Mouse (Mus musculus) intestine, embryonic 14.5 days (tissue): ENCODE data around the gene Mettl14. TPM values are rescaled to one million over a fixed set of nuclear protein-coding genes. Genes with fewer than 3 reads are reported as not detected.
"Not testable (repeated sequence)": the region's sequence is repeated elsewhere in the genome, so short reads cannot be mapped to it uniquely, and the experiment has no call there.

Source experiments
- ATAC-seq: fragments of 200-750 bp; cut with Nextera tagmentation; replicated peaks from 2 replicates; pipeline ENCODE4 v1.8.0; 2017; ENCODE audit warnings: low read depth, moderate number of reproducible peaks, moderate TSS enrichment, moderate library complexity; ENCODE audit not compliant: low FRiP score, low TSS enrichment
- DNase-seq: peaks from one replicate; pipeline ENCODE4 v3.0.0-alpha.2; 2018; ENCODE audit warnings: low spot score
- H3K27ac ChIP-seq: fragments of 300-500 bp; sonication (generic); 2 replicates; pipeline ENCODE4 v1.5.1; 2014; ENCODE audit warnings: low read depth, mild to moderate bottlenecking, control low read depth
- H3K27me3 ChIP-seq: fragments of 300-500 bp; sonication (generic); replicated peaks from 2 replicates; pipeline ENCODE4 v1.6.1; 2014; ENCODE audit warnings: low read length, control low read depth; ENCODE audit not compliant: control insufficient read depth, insufficient read depth
- H3K36me3 ChIP-seq: fragments of 300-500 bp; sonication (generic); 2 replicates; pipeline ENCODE4 v1.6.1; 2014; ENCODE audit warnings: low read length, control low read depth; ENCODE audit not compliant: control insufficient read depth, insufficient read depth
- H3K4me1 ChIP-seq: fragments of 300-500 bp; sonication (generic); replicated peaks from 2 replicates; pipeline ENCODE4 v1.6.1; 2014; ENCODE audit warnings: low read length, control low read depth, mixed read lengths; ENCODE audit not compliant: control insufficient read depth, insufficient read depth
- H3K4me2 ChIP-seq: fragments of 300-500 bp; sonication (generic); 2 replicates; pipeline ENCODE4 v1.6.1; 2014; ENCODE audit warnings: low read length
- H3K4me3 ChIP-seq: fragments of 300-500 bp; sonication (generic); 2 replicates; pipeline ENCODE4 v1.5.1; 2014; ENCODE audit warnings: low read depth, low read length, control low read depth, mixed read lengths
- H3K9ac ChIP-seq: fragments of 300-500 bp; sonication (generic); 2 replicates; pipeline ENCODE4 v1.6.1; 2014; ENCODE audit warnings: mild to moderate bottlenecking, low read length
- H3K9me3 ChIP-seq: fragments of 300-500 bp; sonication (generic); 2 replicates; pipeline ENCODE4 v1.6.1; 2016; ENCODE audit warnings: low read length, control low read depth; ENCODE audit not compliant: control insufficient read depth
- WGBS: fragments of 180-500 bp; shearing (Covaris S2); extraction: QIAGEN DNeasy Blood & Tissue Kit; methylation state at CpG from one replicate; pipeline ENCODE4 v1.1.7; 2014; 5-methylcytosine and 5-hydroxymethylcytosine counted together
- polyA plus RNA-seq: library from polyadenylated mRNA; unstranded; fragments of >200 nt; fragmentation: Nextera tagmentation; extraction: Ambion mirVana; gene quantifications from 2 replicates; pipeline ENCODE4 v1.2.1, GENCODE M21; 2014

Gene Mettl14
- polyA plus RNA-seq, 1 experiment from 2014 or later, result 20.6 TPM

- Histone ChIP-seq H3K4me3 (no peak overlapping the region), H3K4me2 (no peak overlapping the region), H3K4me1 (no peaks in the 10 kb centered on the region), H3K36me3 (no peaks in the 10 kb centered on the region), H3K27me3 (no peaks in the 10 kb centered on the region), H3K9ac (no peak overlapping the region), H3K27ac (no peak overlapping the region), H3K9me3 (no peaks in the 10 kb centered on the region)
- ATAC-seq (no peak), DNase-seq (no peak)
- 75% methylated on average over 3 of the region's 3 CpGs for WGBS
Measured at GRCm38 (mm10) chr3:123404945-123405344, 19.0 kb upstream of the Mettl14 start.

GRCm38 (mm10) chr3:123397562-123398481 lies 11.9 kb upstream of the Mettl14 start:
- Histone ChIP-seq H3K27me3 (no peaks in the 10 kb centered on the region), H3K4me1 (no peaks in the 10 kb centered on the region), H3K4me3 (no peak overlapping the region), H3K36me3 (no peaks in the 10 kb centered on the region), H3K27ac (no peak overlapping the region), H3K4me2 (no peak overlapping the region), H3K9ac (no peak overlapping the region), H3K9me3 (no peaks in the 10 kb centered on the region)
- ATAC-seq (no peak), DNase-seq (no peak)
- 81% methylated on average over 9 of the region's 9 CpGs for WGBS

GRCm38 (mm10) chr3:123395611-123396010 lies 9.7 kb upstream of the Mettl14 start:
- no peaks in the 10 kb centered on the region for H3K4me1 ChIP-seq
- DNase-seq (no peak), ATAC-seq (no peak)
- H3K9me3 ChIP-seq, result no peaks in the 10 kb centered on the region
- H3K4me2 ChIP-seq, result no peak overlapping the region
- WGBS, result 83% methylated on average over 5 of the region's 5 CpGs
- no peak overlapping the region for H3K27ac ChIP-seq
- no peaks in the 10 kb centered on the region for H3K36me3 ChIP-seq
- H3K9ac ChIP-seq, result no peak overlapping the region
- H3K4me3 ChIP-seq, result no peak overlapping the region
- H3K27me3 ChIP-seq, result no peaks in the 10 kb centered on the region

DNA sequence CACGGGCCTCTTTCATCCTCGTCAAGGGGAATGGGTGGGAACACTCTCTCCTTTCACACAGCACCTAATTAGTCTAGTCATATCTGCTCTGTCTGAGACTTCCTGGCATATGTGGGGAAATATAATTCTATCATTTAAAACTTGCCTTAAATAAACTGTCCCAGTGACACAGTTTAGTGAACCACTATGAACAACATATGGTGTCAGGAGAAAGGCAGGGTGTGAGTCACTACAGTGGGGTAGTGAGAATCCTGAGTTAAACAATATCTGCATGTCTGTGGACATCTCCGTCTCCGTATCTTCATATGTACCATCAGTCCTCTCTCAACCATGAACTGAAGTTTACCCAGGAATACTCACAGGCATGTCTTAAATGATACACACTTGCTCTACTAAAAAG lies 5.3 kb upstream of the Mettl14 start:
- Histone ChIP-seq H3K27me3 (no peaks in the 10 kb centered on the region), H3K36me3 (no peaks in the 10 kb centered on the region), H3K9me3 (no peaks in the 10 kb centered on the region), H3K9ac (no peak overlapping the region), H3K4me2 (no peak overlapping the region), H3K4me3 (no peak overlapping the region), H3K27ac (no peak overlapping the region), H3K4me1 (no peaks in the 10 kb centered on the region)
- WGBS, result 76% methylated on average over 4 of the region's 4 CpGs
- ATAC-seq, result no peak
- no peak for DNase-seq

DNA sequence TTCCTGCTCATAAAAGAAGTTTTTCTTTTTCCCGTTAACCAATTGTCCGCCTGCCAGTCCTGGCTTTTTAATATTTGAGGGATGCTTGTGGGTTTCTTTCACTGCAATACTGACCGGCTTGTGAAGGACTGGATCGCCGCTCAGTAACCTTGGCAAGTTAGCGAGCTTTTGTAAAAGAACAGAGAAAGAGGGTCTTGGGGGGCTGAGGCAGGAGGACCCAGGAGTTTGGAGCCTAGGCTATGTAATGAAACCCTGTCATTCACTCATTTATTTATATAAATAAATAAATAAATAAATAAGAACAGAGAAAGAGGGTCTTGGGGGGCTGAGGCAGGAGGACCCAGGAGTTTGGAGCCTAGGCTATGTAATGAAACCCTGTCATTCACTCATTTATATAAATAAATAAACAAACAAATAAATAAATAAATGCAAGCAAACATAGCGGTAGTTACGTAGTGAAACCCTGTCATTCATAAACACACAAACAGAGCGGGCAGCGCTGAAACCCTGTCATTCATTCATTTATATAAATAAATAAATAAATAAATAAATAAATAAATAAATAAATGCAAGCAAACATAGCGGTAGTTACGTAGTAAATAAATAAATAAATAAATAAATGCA lies 361 bp upstream of the Mettl14 start:
- Histone ChIP-seq H3K4me2 (peak overlapping the region; percentile 79), H3K9ac (peak overlapping the region; percentile 54; the same call in 1 of the 2 replicates), H3K27ac (peak overlapping the region; percentile 78; the same call in 1 of the 2 replicates), H3K4me1 (peaks cover 13% of the 10 kb centered on the region), H3K4me3 (peak overlapping the region; percentile 51)
- H3K36me3 ChIP-seq, DNase-seq, H3K27me3 ChIP-seq, H3K9me3 ChIP-seq: not testable (repeated sequence)
- WGBS, result 17% methylated on average over 12 of the region's 12 CpGs
- peak; percentile 84 for ATAC-seq

DNA sequence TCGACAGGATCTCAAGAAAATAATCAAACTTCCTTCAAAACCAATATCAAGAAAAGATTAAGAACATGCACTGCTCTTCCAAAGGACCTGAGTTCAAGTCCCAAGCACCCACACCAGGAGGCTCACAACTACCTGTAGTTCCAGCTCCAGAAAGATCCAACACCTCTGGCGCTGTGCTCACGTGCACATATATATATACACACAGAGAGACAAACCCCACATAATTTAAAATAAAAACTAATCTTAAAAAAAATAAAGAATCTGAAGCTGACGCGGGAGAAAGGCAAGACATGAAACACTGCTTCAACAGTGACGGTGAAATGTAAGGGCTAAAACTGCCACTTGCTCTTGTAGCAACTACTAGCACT lies 806 bp downstream of the Mettl14 start:
- Histone ChIP-seq H3K4me3 (peak overlapping the region; percentile 51), H3K9me3 (no peaks in the 10 kb centered on the region), H3K27ac (peak overlapping the region; percentile 78; the same call in 1 of the 2 replicates), H3K9ac (peak overlapping the region; percentile 54), H3K27me3 (no peaks in the 10 kb centered on the region), H3K36me3 (peaks cover 12% of the 10 kb centered on the region), H3K4me1 (peaks cover 13% of the 10 kb centered on the region), H3K4me2 (peak overlapping the region; percentile 79)
- DNase-seq (no peak), ATAC-seq (0 out of 2 replicates have a peak, but pooled peaks have one; percentile 0)
- WGBS, result 8% methylated on average over 6 of the region's 6 CpGs

GRCm38 (mm10) chr3:123384435-123384834 lies 1.5 kb downstream of the Mettl14 start:
- peak overlapping the region; percentile 54; the same call in 1 of the 2 replicates for H3K9ac ChIP-seq
- H3K27ac ChIP-seq, result no peak overlapping the region
- H3K9me3 ChIP-seq, result no peaks in the 10 kb centered on the region
- peaks cover 18% of the 10 kb centered on the region for H3K36me3 ChIP-seq
- peak overlapping the region; percentile 79 for H3K4me2 ChIP-seq
- H3K4me3 ChIP-seq, result no peak overlapping the region
- DNase-seq (no peak), ATAC-seq (no peak)
- H3K27me3 ChIP-seq, result no peaks in the 10 kb centered on the region
- WGBS, result 88% methylated on average over 7 of the region's 7 CpGs
- peaks cover 13% of the 10 kb centered on the region for H3K4me1 ChIP-seq

DNA sequence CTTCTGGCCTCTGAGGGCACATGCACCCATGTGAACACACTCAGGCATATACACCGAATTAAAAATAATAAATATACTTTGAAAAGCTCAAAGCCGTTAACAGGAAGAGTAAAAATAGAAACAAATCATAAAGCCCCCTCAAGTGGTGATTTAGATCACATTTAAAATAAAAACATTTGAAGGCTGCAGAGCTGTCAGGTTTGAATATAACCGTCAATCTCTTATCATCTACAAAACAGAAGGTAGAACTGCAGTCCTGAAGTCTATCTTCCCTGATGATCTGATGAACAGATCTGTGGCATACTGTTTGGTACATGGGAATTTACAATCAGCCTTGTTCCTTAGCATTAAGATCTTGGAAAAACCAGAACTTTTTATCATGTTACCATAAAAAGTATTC lies 9.3 kb downstream of the Mettl14 start:
- Histone ChIP-seq H3K27me3 (no peaks in the 10 kb centered on the region), H3K9me3 (no peaks in the 10 kb centered on the region), H3K36me3 (peaks cover 54% of the 10 kb centered on the region), H3K4me3 (no peak overlapping the region), H3K4me2 (no peak overlapping the region), H3K9ac (no peak overlapping the region), H3K4me1 (no peaks in the 10 kb centered on the region), H3K27ac (no peak overlapping the region)
- ATAC-seq (no peak), DNase-seq (no peak)
- WGBS, result 92% methylated on average over 3 of the region's 3 CpGs
